ENCODE assay signal across 21 mouse cellular contexts in the genomic region with DNA sequence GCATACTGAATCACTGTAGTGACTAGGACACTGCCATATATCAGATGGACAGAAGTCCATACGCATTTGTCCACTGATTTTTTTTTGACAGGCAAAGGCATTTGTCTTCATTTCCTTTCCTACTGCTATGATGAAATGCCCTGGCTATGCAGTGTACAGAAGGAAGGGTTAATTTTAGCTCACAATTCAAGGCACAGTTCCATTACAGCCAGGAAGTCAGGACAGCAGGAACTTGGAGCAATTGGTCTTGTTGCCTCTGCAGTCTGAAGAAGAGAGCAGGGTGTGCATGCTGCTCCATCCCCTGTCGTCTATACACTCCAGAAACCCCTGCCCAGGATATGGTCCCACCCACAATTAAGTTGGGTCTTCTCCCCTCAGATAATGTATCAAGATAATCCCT. TPM values are rescaled to one million over a fixed set of nuclear protein-coding genes. Genes with fewer than 3 reads are reported as not detected.
"Had no signal": no experiment of that assay in that cellular context is flagged by ENCODE, and none has a peak within 500 bp of the region (broad histone marks: within the 10 kb centered on the region; RNA-seq: fewer than 3 reads in every experiment).

No protein-coding gene starts in this region.

- H3K27ac ChIP-seq: liver, embryonic 12.5 days; liver, embryonic 14.5 days; midbrain, embryonic 10.5 days; midbrain, embryonic 13.5 days; neural tube, embryonic 13.5 days; neural tube, embryonic 15.5 days had no signal

- ATAC-seq: liver, embryonic 12.5 days; midbrain, embryonic 13.5 days; midbrain, embryonic 16.5 days had no signal

- H3K4me2 ChIP-seq: liver, embryonic 12.5 days; midbrain, embryonic 13.5 days; neural tube, embryonic 13.5 days; neural tube, embryonic 15.5 days had no signal

- H3K4me1 ChIP-seq: liver, embryonic 12.5 days; midbrain, embryonic 10.5 days; midbrain, embryonic 13.5 days; neural tube, embryonic 13.5 days; neural tube, embryonic 15.5 days had no signal

- H3K9ac ChIP-seq: liver, embryonic 12.5 days; liver, embryonic 14.5 days; midbrain, embryonic 13.5 days; neural tube, embryonic 13.5 days; neural tube, embryonic 15.5 days had no signal

- H3K9me3 ChIP-seq: liver, embryonic 12.5 days; midbrain, embryonic 13.5 days; neural tube, embryonic 13.5 days; neural tube, embryonic 15.5 days had no signal

- DNase-seq: lung, adult 2 months; lung, postnatal 36 days; retina, postnatal 1 day; right cerebral cortex, adult 18-20 months; right cerebral cortex, postnatal 25 days; right cerebral cortex, postnatal 4 days; spleen, adult 18-20 months; thymus, adult 18-20 months; thymus, postnatal 14 days; thymus, postnatal 36 days had no signal

- H3K4me3 ChIP-seq: liver, embryonic 12.5 days; midbrain, embryonic 10.5 days; midbrain, embryonic 13.5 days; myocyte; neural tube, embryonic 13.5 days; neural tube, embryonic 15.5 days had no signal

- H3K27me3 ChIP-seq: liver, embryonic 12.5 days; midbrain, embryonic 13.5 days; neural tube, embryonic 13.5 days; neural tube, embryonic 15.5 days had no signal

RNA-seq across cellular contexts. Expression of gene Vinac1, which starts 31.2 kb away (rescaled TPM):
- total RNA-seq: megakaryocyte-erythroid progenitor cell, adult 5-6 weeks had no signal
- polyA plus RNA-seq: liver, embryonic 16.5 days; small intestine, adult 2 months had no signal
